Mouse (Mus musculus): Measurements from ENCODE around the gene Nt5dc3. TPM values are rescaled to one million over a fixed set of nuclear protein-coding genes. Genes with fewer than 3 reads are reported as not detected.

Gene Nt5dc3
- polyA plus RNA-seq, 1 experiment from 2014 or later: 2.1 TPM

DNA sequence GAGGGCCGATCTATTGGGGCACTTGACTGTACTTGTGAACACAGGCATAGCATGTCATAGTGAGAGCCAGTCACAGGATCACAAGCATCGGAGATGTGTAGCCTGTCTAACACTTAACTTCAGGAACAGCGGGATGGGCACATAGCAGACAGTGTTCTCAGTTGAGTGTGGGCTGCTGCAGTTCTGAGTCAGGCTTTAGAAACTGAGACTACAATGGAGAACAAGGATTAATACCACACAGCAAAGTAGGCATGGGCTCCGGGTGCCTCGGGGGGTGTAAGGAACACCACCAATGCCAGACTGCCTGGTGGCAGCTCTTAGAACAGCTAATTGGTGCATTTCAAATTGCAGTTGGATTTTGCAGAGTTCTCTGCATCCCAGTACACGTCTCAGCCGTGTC is 42.2 kb downstream of the Nt5dc3 start:
- ATAC-seq (ENCODE audit: extremely low read depth, insufficient number of reproducible peaks, low FRiP score, low TSS enrichment): no peak
- peaks cover 33% of the 10 kb centered on the region for H3K4me1 ChIP-seq
- 92% methylated on average over 7 of the region's 7 CpGs for WGBS
- H3K9ac ChIP-seq: no peak overlapping the region
- H3K27ac ChIP-seq (replicated peaks): no peak overlapping the region
- H3K27me3 ChIP-seq (replicated peaks): no peaks in the 10 kb centered on the region
- H3K36me3 ChIP-seq: peaks cover 61% of the 10 kb centered on the region
- H3K4me2 ChIP-seq: no peak overlapping the region
- H3K9me3 ChIP-seq: no peaks in the 10 kb centered on the region
- H3K4me3 ChIP-seq: no peak overlapping the region

DNA sequence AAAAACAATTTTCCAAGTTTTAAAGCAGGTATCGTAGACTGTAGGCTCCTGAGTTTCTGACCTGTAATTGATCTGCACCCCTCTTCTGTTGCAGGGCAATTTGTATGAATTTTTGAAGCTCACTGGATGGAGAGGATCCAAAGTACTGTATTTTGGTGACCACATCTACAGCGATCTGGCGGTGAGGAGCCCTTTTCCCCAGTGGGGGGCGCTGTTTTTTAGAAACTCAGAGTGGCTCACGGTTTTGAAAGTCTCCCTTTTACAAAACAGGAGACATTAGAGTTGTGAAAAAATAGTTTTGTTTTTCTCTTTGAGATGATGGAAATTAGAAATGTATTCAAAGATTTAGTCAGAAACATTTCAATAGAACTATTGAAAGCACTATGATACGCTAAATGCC is 45.3 kb downstream of the Nt5dc3 start:
- H3K4me1 ChIP-seq: peaks cover 29% of the 10 kb centered on the region
- no peaks in the 10 kb centered on the region for H3K9me3 ChIP-seq
- no peaks in the 10 kb centered on the region for H3K27me3 ChIP-seq (replicated peaks)
- no peak overlapping the region for H3K27ac ChIP-seq (replicated peaks)
- H3K36me3 ChIP-seq: peaks cover 68% of the 10 kb centered on the region
- 80% methylated on average over 6 of the region's 6 CpGs for WGBS
- H3K4me3 ChIP-seq: no peak overlapping the region
- H3K4me2 ChIP-seq: no peak overlapping the region
- ATAC-seq (ENCODE audit: extremely low read depth, insufficient number of reproducible peaks, low FRiP score, low TSS enrichment): no peak
- no peak overlapping the region for H3K9ac ChIP-seq

DNA sequence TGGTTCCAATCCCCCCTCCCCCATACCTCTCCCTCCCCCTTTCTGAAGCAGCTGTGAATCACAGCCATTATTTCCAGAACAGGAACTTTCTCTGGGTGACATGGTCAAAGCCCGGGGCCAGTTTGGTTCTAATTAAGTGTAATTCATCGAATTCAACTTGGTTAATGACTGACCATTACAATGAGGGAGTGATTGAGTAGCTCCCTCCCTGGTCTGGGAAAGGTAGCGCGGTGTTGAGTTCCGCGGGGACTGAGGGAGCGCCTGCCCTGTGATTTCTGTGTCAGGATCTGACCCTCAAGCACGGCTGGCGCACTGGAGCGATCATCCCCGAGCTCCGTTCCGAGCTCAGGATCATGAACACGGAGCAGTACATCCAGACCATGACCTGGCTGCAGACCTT is 46.1 kb downstream of the Nt5dc3 start:
- Histone ChIP-seq H3K4me3 (no peak overlapping the region), H3K4me1 (peaks cover 21% of the 10 kb centered on the region), H3K9me3 (no peaks in the 10 kb centered on the region), H3K27me3 (replicated peaks) (no peaks in the 10 kb centered on the region), H3K9ac (no peak overlapping the region), H3K4me2 (no peak overlapping the region), H3K27ac (replicated peaks) (no peak overlapping the region), H3K36me3 (peaks cover 76% of the 10 kb centered on the region)
- no peak for ATAC-seq (ENCODE audit: extremely low read depth, insufficient number of reproducible peaks, low FRiP score, low TSS enrichment)
- WGBS: 85% methylated on average over 14 of the region's 14 CpGs

DNA sequence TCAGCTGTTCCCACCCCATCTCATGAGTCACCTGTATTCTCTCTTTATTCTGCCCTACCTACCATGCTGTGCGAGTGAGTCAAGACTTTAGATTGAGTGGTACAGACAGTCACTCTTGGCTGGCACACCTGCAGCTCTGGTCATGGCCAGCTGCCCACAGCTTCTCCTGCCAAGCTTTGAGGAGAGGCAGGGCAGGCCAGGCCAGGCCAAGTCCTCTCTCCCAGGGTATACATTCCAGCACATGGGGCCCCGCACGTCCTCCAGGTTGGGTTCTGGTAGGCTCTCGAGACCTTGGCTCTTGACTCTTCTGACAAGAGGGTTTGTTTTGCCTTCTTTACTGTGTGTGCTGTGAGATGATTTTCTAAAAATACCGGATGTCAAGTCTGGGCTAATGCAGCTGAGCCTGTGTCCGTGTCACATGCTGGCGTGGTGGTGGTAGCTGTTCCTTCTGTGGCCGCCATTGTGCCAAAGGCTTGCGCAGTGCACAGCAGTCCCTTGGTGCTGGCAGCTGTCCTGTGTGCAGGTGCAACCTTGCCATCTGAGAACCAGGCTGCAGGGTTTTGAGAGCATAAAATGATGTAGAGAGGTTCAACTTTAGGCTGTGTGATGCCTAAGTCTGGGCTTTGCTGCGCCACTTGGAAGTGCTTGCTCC is 47.2 kb downstream of the Nt5dc3 start:
- Histone ChIP-seq H3K9me3 (no peaks in the 10 kb centered on the region), H3K27me3 (replicated peaks) (no peaks in the 10 kb centered on the region), H3K4me3 (no peak overlapping the region), H3K27ac (replicated peaks) (peak overlapping the region; percentile 75), H3K9ac (no peak overlapping the region), H3K4me1 (peaks cover 15% of the 10 kb centered on the region), H3K36me3 (peaks cover 70% of the 10 kb centered on the region), H3K4me2 (no peak overlapping the region)
- WGBS: 59% methylated on average over 10 of the region's 10 CpGs
- peak; percentile 52; the same call in 1 of the 2 replicates for ATAC-seq (ENCODE audit: extremely low read depth, insufficient number of reproducible peaks, low FRiP score, low TSS enrichment)

DNA sequence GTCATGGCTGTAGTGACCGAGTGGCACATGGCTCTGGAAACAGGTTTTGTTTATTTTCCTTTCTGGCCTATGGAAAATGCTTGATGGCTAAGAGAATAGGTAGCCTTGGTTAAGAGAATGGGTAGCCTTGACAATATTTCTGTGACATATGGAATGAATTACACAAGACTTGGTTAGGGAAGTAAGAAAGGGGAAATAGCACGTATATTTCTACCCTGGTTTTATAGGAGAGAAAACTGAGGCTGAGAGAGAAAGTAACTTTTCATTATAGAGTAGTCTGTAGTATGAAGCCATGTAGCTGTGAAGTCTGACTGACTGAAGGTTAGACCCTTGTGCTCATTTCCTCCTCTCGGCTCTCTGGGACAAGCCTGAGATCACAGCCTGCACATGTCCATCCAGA is 48.1 kb downstream of the Nt5dc3 start:
- no peak for ATAC-seq (ENCODE audit: extremely low read depth, insufficient number of reproducible peaks, low FRiP score, low TSS enrichment)
- Histone ChIP-seq H3K36me3 (peaks cover 69% of the 10 kb centered on the region), H3K27ac (replicated peaks) (no peak overlapping the region), H3K9ac (no peak overlapping the region), H3K4me3 (no peak overlapping the region), H3K4me1 (peaks cover 15% of the 10 kb centered on the region), H3K4me2 (no peak overlapping the region), H3K9me3 (no peaks in the 10 kb centered on the region), H3K27me3 (replicated peaks) (no peaks in the 10 kb centered on the region)
- WGBS: 81% methylated on average over 3 of the region's 3 CpGs

DNA sequence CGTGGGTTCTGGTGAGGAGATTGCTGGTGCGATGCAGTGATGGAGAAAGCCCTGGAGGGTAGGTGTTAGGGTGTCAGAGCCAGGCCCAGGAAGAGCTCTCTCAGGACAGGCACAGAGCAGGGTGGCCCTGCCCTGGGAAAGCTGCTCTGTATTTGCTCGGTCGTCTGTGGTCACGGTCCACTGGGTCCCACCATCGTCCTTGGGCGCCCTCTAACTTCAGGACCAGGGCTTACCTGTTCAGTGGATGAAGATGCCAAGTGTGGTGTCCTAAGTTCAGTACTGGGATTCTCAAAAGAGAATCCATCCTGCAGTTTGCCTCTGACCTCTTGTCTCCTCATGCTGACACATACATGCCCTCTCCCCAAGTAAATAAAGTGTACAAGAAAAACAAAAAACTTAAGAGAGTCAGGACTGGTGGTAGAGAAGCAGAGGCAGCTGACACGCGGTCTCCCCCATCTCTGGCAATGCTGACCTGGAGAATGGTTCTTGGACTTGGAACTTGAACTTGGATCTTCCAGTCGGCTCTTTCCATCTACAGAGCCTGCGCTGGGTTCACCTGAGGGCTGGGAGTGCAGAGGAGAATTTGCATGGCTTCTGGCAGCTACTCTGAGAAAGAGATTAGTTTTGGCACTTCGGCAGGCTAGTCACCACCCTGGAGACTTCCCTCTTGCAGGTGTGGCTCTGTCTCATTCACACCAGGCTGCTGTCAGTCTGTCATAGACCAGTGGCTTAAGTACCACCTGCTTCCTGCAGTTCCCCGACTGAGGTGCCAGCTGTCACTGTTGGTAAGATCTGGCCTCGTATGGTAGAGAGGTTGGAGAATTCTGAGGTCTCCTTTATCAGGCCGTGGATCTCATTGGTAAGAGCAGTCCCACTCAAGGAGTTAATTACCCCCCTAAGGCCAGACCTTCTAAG is 49.7 kb downstream of the Nt5dc3 start:
- no peaks in the 10 kb centered on the region for H3K9me3 ChIP-seq
- peaks cover 65% of the 10 kb centered on the region for H3K36me3 ChIP-seq
- H3K27ac ChIP-seq (replicated peaks): no peak overlapping the region
- H3K9ac ChIP-seq: no peak overlapping the region
- 82% methylated on average over 15 of the region's 15 CpGs for WGBS
- H3K4me1 ChIP-seq: peaks cover 15% of the 10 kb centered on the region
- no peak overlapping the region for H3K4me3 ChIP-seq
- H3K27me3 ChIP-seq (replicated peaks): no peaks in the 10 kb centered on the region
- ATAC-seq (ENCODE audit: extremely low read depth, insufficient number of reproducible peaks, low FRiP score, low TSS enrichment): no peak
- no peak overlapping the region for H3K4me2 ChIP-seq

DNA sequence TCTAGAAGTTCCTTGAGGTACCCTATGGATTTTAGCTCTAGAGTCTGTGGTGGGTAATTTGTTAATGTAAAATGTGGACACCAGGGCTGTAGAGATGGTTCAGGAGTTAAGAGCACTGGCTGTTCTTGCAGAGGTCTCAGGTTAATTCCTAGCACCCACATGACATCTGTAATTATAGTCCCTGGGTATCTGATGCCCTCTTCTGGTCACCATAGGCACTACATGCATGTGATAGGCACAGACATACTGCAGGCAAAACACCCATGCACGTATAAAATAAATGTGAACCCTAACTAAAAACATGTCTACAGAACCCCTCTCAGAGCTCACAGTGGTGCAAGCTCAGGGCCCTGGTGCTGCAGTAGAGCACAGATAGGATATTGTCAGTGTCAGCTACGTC is 50.7 kb downstream of the Nt5dc3 start:
- H3K27ac ChIP-seq (replicated peaks): no peak overlapping the region
- no peak overlapping the region for H3K4me2 ChIP-seq
- H3K27me3 ChIP-seq (replicated peaks): no peaks in the 10 kb centered on the region
- WGBS: 83% methylated on average over 2 of the region's 2 CpGs
- H3K36me3 ChIP-seq: peaks cover 62% of the 10 kb centered on the region
- H3K9me3 ChIP-seq: no peaks in the 10 kb centered on the region
- peaks cover 15% of the 10 kb centered on the region for H3K4me1 ChIP-seq
- no peak overlapping the region for H3K9ac ChIP-seq
- no peak overlapping the region for H3K4me3 ChIP-seq
- no peak for ATAC-seq (ENCODE audit: extremely low read depth, insufficient number of reproducible peaks, low FRiP score, low TSS enrichment)

DNA sequence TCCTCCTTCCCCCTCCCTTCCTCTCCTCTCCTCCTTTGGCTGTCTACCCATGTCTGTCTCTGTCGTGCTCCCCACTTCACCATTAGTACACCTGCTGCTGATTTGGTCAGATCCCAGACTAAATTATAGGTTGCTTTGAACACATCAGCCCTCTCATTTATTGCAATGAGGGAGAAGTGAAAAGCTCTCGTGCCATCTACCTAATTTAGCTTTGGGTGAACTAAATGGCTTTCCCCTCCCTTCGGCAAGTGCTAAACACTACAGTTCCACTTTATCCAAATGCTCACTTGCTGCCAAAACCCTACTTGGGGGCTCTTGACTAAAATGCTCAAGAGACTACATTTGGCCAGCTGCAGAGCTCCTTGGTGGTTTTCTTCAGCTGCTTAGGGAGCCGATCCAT is 58.0 kb downstream of the Nt5dc3 start:
- H3K4me2 ChIP-seq: no peak overlapping the region
- H3K4me3 ChIP-seq: no peak overlapping the region
- 76% methylated on average over 4 of the region's 4 CpGs for WGBS
- H3K9ac ChIP-seq: no peak overlapping the region
- no peaks in the 10 kb centered on the region for H3K4me1 ChIP-seq
- H3K27me3 ChIP-seq (replicated peaks): no peaks in the 10 kb centered on the region
- peaks cover 52% of the 10 kb centered on the region for H3K36me3 ChIP-seq
- H3K27ac ChIP-seq (replicated peaks): no peak overlapping the region
- ATAC-seq (ENCODE audit: extremely low read depth, insufficient number of reproducible peaks, low FRiP score, low TSS enrichment): no peak
- H3K9me3 ChIP-seq: no peaks in the 10 kb centered on the region

DNA sequence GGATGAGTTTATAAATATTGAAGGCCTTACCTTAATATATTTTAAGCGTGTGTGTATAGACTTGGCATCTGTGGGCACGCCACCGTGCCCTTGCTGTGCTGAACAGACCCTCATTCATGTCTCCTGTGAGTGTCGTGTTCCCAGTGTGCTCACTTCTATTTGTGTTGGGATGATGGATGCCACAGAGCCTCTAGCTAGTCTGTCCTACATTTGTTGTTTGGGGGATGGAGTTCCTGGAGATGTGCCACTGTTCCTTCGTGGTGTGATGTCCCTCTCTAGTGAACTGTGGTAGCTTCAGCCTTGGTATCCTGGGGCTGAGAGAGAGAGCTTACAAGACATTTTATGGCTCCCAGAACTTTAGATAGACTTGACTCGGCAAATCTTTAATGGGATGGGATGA is 60.0 kb downstream of the Nt5dc3 start:
- Histone ChIP-seq H3K4me1 (no peaks in the 10 kb centered on the region), H3K27me3 (replicated peaks) (no peaks in the 10 kb centered on the region), H3K4me3 (no peak overlapping the region), H3K27ac (replicated peaks) (no peak overlapping the region), H3K9ac (no peak overlapping the region), H3K4me2 (no peak overlapping the region), H3K9me3 (no peaks in the 10 kb centered on the region), H3K36me3 (peaks cover 40% of the 10 kb centered on the region)
- WGBS: 87% methylated on average over 6 of the region's 6 CpGs
- ATAC-seq (ENCODE audit: extremely low read depth, insufficient number of reproducible peaks, low FRiP score, low TSS enrichment): no peak

DNA sequence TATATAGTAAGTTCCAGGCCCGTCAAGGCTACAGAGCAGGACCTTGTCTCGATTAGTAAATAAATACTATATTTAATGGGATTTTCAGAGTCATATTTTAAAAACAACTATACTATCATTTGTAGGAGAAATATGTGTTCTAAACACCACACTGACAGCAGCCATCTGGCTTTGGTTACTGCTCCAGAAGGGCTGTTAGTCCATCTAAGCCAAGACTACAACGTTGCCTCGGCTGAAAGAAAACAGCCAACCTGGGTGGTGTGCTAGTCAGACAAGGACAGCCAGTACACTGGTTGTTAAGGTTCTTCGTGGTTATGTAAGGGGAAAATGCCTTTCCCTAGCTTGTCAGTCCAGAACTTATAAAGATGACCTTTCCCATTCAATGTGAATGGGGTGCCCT is 63.9 kb downstream of the Nt5dc3 start:
- ATAC-seq (ENCODE audit: extremely low read depth, insufficient number of reproducible peaks, low FRiP score, low TSS enrichment): no peak
- no peak overlapping the region for H3K27ac ChIP-seq (replicated peaks)
- no peak overlapping the region for H3K4me2 ChIP-seq
- WGBS: 83% methylated on average over 5 of the region's 5 CpGs
- H3K9ac ChIP-seq: no peak overlapping the region
- H3K4me1 ChIP-seq: 0 out of 2 replicates have a peak, but pooled peaks cover 3% of the 10 kb centered on the region
- no peaks in the 10 kb centered on the region for H3K27me3 ChIP-seq (replicated peaks)
- no peak overlapping the region for H3K4me3 ChIP-seq
- H3K9me3 ChIP-seq: no peaks in the 10 kb centered on the region
- peaks cover 11% of the 10 kb centered on the region; the same call in 1 of the 2 replicates for H3K36me3 ChIP-seq

DNA sequence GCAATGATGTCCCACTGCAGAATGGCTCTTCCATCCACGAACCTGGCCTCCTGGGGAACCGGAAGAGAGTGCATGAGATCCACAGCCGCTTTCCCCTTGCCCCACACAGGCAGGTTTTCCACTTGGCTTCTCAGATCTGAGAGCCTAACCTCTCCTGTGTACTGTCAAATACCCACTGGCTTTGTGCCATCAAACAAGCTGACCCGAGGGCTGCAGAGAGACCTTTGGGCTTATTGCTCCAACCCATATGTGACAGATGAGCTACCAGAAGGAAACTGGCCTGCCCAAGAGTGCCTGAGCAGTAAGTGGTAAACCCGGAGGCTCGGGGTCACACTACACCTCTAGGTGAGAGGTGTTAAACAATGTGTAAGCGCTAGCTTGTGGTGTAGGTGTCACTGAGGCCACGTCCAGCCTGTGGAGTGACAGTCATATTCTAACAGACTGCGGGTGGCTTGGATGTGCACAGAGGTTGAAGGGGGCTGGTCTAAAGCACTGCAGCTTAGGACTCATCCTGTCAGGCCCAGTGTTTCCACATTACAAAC is 68.2 kb downstream of the Nt5dc3 start:
- H3K4me1 ChIP-seq: peaks cover 22% of the 10 kb centered on the region
- no peaks in the 10 kb centered on the region for H3K9me3 ChIP-seq
- 66% methylated on average over 9 of the region's 9 CpGs for WGBS
- H3K4me3 ChIP-seq: no peak overlapping the region
- H3K27me3 ChIP-seq (replicated peaks): no peaks in the 10 kb centered on the region
- ATAC-seq (ENCODE audit: extremely low read depth, insufficient number of reproducible peaks, low FRiP score, low TSS enrichment): no peak; the same call in none of the 2 replicates
- no peak overlapping the region for H3K9ac ChIP-seq
- H3K36me3 ChIP-seq: no peaks in the 10 kb centered on the region
- H3K27ac ChIP-seq (replicated peaks): no peak overlapping the region
- no peak overlapping the region for H3K4me2 ChIP-seq
